Mouse (Mus musculus) lung, adult 2 months (tissue): Measurements from ENCODE around the gene Crp.

Experiments used
- CTCF ChIP-seq: fragments of 200-500 bp; IDR thresholded peaks from 2 replicates; pipeline ENCODE4 v1.5.1; 2011; ENCODE audit warnings: mild to moderate bottlenecking, low read length, control low read depth; ENCODE audit not compliant: insufficient read depth
- POLR2A ChIP-seq: fragments of 200-500 bp; IDR thresholded peaks from 2 replicates; pipeline ENCODE4 v1.6.1; 2011; ENCODE audit warnings: low read depth, mild to moderate bottlenecking, control low read depth, low read length, borderline replicate concordance; ENCODE audit errors: extremely low read depth

DNA sequence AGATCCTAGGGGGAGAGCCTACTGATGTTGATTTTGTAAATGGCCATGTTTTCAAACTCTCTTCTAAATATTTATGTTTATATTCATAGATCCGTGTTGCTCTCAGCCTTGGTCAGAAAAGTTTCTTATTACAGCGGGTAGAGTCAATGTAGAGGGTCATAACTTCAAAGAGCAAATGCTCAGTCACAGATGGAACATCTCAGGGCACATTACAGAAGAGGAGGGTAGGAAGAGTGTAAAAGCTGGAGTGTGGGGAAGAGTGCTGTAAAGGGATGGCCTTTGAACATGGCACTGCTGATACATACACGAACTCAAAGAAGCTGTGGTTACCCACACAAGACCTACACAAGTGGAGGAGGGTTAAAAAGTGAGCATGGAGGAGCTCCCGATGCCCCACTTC lies 177.4 kb downstream of the Crp start:
- TF ChIP-seq CTCF (no peak), POLR2A (no peak)
